Mouse (Mus musculus): Measurements from ENCODE around the gene Smim27. TPM values are rescaled to one million over a fixed set of nuclear protein-coding genes. Genes with fewer than 3 reads are reported as not detected.

The Smim27 gene
- polyA plus RNA-seq, 1 experiment, result 17.5 TPM

DNA sequence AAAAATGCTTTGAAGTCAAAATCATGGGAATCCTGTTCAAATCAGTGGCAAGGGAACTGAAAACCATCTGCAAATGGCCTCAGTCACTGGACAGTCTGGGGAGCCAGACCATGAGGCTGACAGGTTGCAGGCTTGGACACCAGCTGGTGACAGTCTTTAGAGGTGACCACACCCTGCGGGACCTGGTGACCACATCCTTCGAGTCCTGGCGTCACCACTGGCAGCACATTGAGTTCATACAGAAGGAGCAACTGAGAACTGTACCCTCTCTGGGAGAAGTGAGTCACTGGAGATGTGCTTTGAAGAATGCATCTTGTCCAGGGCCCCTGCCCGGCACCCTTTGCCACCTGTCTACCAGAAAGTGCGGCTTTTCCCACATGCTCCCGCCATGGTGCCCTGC lies 39.7 kb upstream of the Smim27 start:
- Histone ChIP-seq H3K27me3 (ENCODE audit: control insufficient read depth, insufficient read depth, low read length) (no peaks in the 10 kb centered on the region), H3K36me3 (ENCODE audit: control insufficient read depth, insufficient read depth, low read length) (peaks cover 46% of the 10 kb centered on the region), H3K27ac (ENCODE audit: insufficient read depth, low read depth, low read length) (no peak overlapping the region), H3K4me3 (ENCODE audit: low read depth, low read length) (no peak overlapping the region), H3K4me1 (ENCODE audit: control insufficient read depth, insufficient read depth, insufficient read length, low read length) (no peaks in the 10 kb centered on the region)
- WGBS, result 90% methylated on average over 6 of the region's 6 CpGs
- TF ChIP-seq CTCF (IDR thresholded peaks at IDR 0.05; ENCODE audit: extremely low read depth, insufficient read length, insufficient replicate concordance, low read depth, low read length), result no peak
- TF ChIP-seq POLR2A (IDR thresholded peaks at IDR 0.05; ENCODE audit: low read depth, low read length), result no peak

- WGBS, result 90% methylated on average over 7 of the region's 7 CpGs
- no peak overlapping the region for H3K4me3 ChIP-seq (ENCODE audit: low read depth, low read length)
- no peaks in the 10 kb centered on the region for H3K27me3 ChIP-seq (ENCODE audit: control insufficient read depth, insufficient read depth, low read length)
- no peak overlapping the region for H3K27ac ChIP-seq (ENCODE audit: insufficient read depth, low read depth, low read length)
- H3K4me1 ChIP-seq (ENCODE audit: control insufficient read depth, insufficient read depth, insufficient read length, low read length), result no peaks in the 10 kb centered on the region
- peaks cover 31% of the 10 kb centered on the region for H3K36me3 ChIP-seq (ENCODE audit: control insufficient read depth, insufficient read depth, low read length)
- TF ChIP-seq CTCF (IDR thresholded peaks at IDR 0.05; ENCODE audit: extremely low read depth, insufficient read length, insufficient replicate concordance, low read depth, low read length) (no peak), POLR2A (IDR thresholded peaks at IDR 0.05; ENCODE audit: low read depth, low read length) (no peak)
These were observed 36.2 kb upstream of the Smim27 start for GRCm38 (mm10) chr4:40233062-40233664.

GRCm38 (mm10) chr4:40234256-40234655 lies 35.1 kb upstream of the Smim27 start:
- H3K4me1 ChIP-seq (ENCODE audit: control insufficient read depth, insufficient read depth, insufficient read length, low read length), result no peaks in the 10 kb centered on the region
- H3K36me3 ChIP-seq (ENCODE audit: control insufficient read depth, insufficient read depth, low read length), result peaks cover 27% of the 10 kb centered on the region
- no peaks in the 10 kb centered on the region for H3K27me3 ChIP-seq (ENCODE audit: control insufficient read depth, insufficient read depth, low read length)
- no peak overlapping the region for H3K27ac ChIP-seq (ENCODE audit: insufficient read depth, low read depth, low read length)
- no peak for TF ChIP-seq POLR2A (IDR thresholded peaks at IDR 0.05; ENCODE audit: low read depth, low read length)
- no peak for TF ChIP-seq CTCF (IDR thresholded peaks at IDR 0.05; ENCODE audit: extremely low read depth, insufficient read length, insufficient replicate concordance, low read depth, low read length)
- 83% methylated on average over 6 of the region's 6 CpGs for WGBS
- H3K4me3 ChIP-seq (ENCODE audit: low read depth, low read length), result no peak overlapping the region

DNA sequence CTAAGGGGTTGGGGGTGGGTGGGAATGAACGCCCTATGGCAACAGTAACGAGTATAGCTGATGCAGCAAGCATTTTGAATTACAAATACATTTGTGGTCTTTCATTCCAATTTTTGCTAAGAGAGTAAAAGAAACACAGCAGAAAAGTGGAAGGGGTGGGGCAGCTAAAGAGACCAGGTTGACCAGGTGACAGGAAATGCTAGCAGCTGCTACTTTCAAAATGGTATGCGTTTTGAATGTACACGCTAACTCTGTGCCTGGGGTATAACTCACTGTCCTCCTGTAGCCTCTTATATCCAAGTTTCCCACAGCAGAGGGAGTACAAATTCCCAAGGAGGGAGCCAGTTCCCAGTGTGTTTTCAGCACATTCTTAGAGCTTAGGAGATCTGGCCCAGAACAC lies 32.5 kb upstream of the Smim27 start:
- peaks cover 5% of the 10 kb centered on the region; the same call in 1 of the 2 replicates for H3K4me1 ChIP-seq (ENCODE audit: control insufficient read depth, insufficient read depth, insufficient read length, low read length)
- H3K27me3 ChIP-seq (ENCODE audit: control insufficient read depth, insufficient read depth, low read length), result no peaks in the 10 kb centered on the region
- H3K36me3 ChIP-seq (ENCODE audit: control insufficient read depth, insufficient read depth, low read length), result peaks cover 23% of the 10 kb centered on the region
- H3K27ac ChIP-seq (ENCODE audit: insufficient read depth, low read depth, low read length), result peak overlapping the region; percentile 15; the same call in 1 of the 2 replicates
- no peak overlapping the region for H3K4me3 ChIP-seq (ENCODE audit: low read depth, low read length)
- TF ChIP-seq POLR2A (IDR thresholded peaks at IDR 0.05; ENCODE audit: low read depth, low read length), result no peak
- TF ChIP-seq CTCF (IDR thresholded peaks at IDR 0.05; ENCODE audit: extremely low read depth, insufficient read length, insufficient replicate concordance, low read depth, low read length), result no peak
- 76% methylated on average over 4 of the region's 4 CpGs for WGBS

GRCm38 (mm10) chr4:40238483-40239408 lies 30.6 kb upstream of the Smim27 start:
- H3K36me3 ChIP-seq (ENCODE audit: control insufficient read depth, insufficient read depth, low read length), result peaks cover 15% of the 10 kb centered on the region
- peaks cover 5% of the 10 kb centered on the region; the same call in 1 of the 2 replicates for H3K4me1 ChIP-seq (ENCODE audit: control insufficient read depth, insufficient read depth, insufficient read length, low read length)
- WGBS, result under 1% methylated on average over 17 of the region's 17 CpGs
- H3K4me3 ChIP-seq (ENCODE audit: low read depth, low read length), result peak overlapping the region; percentile 78
- TF ChIP-seq POLR2A (IDR thresholded peaks at IDR 0.05; ENCODE audit: low read depth, low read length) (0 out of 2 replicates have a peak, but pooled peaks have one; percentile 35), CTCF (IDR thresholded peaks at IDR 0.05; ENCODE audit: extremely low read depth, insufficient read length, insufficient replicate concordance, low read depth, low read length) (peak; percentile 10; the same call in 1 of the 2 replicates)
- peak overlapping the region; percentile 85 for H3K27ac ChIP-seq (ENCODE audit: insufficient read depth, low read depth, low read length)
- H3K27me3 ChIP-seq (ENCODE audit: control insufficient read depth, insufficient read depth, low read length), result no peaks in the 10 kb centered on the region

DNA sequence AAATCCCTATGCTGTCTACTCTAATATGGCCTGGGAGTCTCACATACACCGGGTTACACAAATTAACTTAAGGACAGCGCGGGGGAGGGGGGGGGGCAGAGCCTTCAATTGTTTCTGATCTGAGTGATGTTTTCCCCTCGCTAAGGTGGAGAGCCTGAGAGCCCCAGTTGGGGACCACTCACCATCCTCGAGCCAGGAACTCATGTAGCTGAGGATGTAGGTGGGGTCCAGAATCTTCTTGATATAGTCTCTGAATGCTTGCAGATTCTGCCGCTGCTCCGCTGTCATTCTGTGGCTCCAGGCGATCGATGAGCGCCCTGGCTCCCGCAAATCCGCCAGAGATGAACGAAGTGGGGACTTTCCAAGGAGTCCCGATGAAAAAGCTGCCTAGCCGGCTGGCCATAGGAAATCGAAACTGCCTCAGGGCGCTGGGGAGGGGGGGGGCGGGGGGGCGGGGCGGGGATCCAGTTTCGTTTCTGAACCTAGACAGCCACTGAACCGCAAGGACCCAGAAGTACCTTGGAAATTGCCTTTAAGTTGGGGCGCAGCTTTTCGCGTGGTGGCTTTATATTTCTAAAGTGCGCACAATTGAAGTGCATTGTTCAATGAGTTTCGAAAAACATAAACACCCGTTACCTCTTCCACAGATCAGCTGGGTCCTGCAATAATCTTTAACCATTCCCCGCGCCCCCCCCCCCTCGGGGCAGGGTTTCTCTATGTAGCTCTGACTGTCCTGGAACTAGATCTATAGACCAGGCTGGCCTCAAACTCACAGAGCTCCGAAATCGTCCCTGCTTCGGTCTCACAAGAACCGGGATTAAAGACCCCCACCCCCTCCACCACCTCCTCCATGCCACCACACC lies 29.7 kb upstream of the Smim27 start, which contains the start of gene Ddx58:
TSS of gene Ddx58 (minus strand) at position 420 of the 863 bp plus-strand sequence.
- TF ChIP-seq CTCF (IDR thresholded peaks at IDR 0.05; ENCODE audit: extremely low read depth, insufficient read length, insufficient replicate concordance, low read depth, low read length), result no peak
- TF ChIP-seq POLR2A (IDR thresholded peaks at IDR 0.05; ENCODE audit: low read depth, low read length), result 0 out of 2 replicates have a peak, but pooled peaks have one; percentile 36
- Histone ChIP-seq H3K36me3 (ENCODE audit: control insufficient read depth, insufficient read depth, low read length) (peaks cover 10% of the 10 kb centered on the region), H3K27me3 (ENCODE audit: control insufficient read depth, insufficient read depth, low read length) (no peaks in the 10 kb centered on the region), H3K4me1 (ENCODE audit: control insufficient read depth, insufficient read depth, insufficient read length, low read length) (peaks cover 5% of the 10 kb centered on the region; the same call in 1 of the 2 replicates), H3K27ac (ENCODE audit: insufficient read depth, low read depth, low read length) (peak within 1 kb of the TSS; percentile 85), H3K4me3 (ENCODE audit: low read depth, low read length) (peak within 1 kb of the TSS; percentile 78)
- 1% methylated on average over 35 of the region's 35 CpGs for WGBS
